Mouse (Mus musculus) bone marrow macrophage, adult 2 months (primary cell): ENCODE data around the gene Map3k9.

Experiments used
- CTCF ChIP-seq: IDR thresholded peaks from 2 replicates; pipeline ENCODE4 v1.5.1; 2012; ENCODE audit warnings: low read depth, mild to moderate bottlenecking, low read length, moderate library complexity
- POLR2A ChIP-seq: IDR thresholded peaks from 2 replicates; pipeline ENCODE4 v1.6.1; 2012; ENCODE audit warnings: mild to moderate bottlenecking, low read depth, low read length, borderline replicate concordance

GRCm38 (mm10) chr12:81687873-81688272 lies 93.1 kb downstream of the Map3k9 start:
- no peak for TF ChIP-seq CTCF
- no peak for TF ChIP-seq POLR2A
